Mouse (Mus musculus) lung, adult 2 months (tissue): ENCODE data around the gene Rhd.

ENCODE experiments used
- CTCF ChIP-seq: fragments of 200-500 bp; IDR thresholded peaks from 2 replicates; pipeline ENCODE4 v1.5.1; 2011; ENCODE audit warnings: mild to moderate bottlenecking, low read length, control low read depth; ENCODE audit not compliant: insufficient read depth
- POLR2A ChIP-seq: fragments of 200-500 bp; IDR thresholded peaks from 2 replicates; pipeline ENCODE4 v1.6.1; 2011; ENCODE audit warnings: low read depth, mild to moderate bottlenecking, control low read depth, low read length, borderline replicate concordance; ENCODE audit errors: extremely low read depth

DNA sequence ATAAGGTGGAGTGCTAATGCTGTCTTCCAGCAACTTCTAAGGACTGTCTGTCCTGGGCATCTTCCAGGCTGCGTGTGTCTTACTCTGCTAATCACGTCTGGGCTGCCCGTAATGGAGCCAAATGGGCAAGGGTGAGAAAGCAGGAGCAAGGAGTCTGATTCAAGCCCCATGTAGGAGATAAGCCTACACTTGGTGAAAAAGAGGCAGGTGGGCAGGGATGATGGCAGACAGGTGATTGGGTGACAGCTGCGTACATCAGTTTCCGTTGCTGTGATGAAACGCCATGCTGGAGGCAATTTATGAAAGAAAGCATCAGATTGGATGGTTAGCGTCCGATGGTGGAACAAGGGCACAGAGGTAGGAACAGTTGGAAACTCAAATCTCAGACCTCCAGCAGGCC is 2.9 kb downstream of the Rhd start:
- TF ChIP-seq CTCF (no peak), POLR2A (no peak)
